In the genomic region with DNA sequence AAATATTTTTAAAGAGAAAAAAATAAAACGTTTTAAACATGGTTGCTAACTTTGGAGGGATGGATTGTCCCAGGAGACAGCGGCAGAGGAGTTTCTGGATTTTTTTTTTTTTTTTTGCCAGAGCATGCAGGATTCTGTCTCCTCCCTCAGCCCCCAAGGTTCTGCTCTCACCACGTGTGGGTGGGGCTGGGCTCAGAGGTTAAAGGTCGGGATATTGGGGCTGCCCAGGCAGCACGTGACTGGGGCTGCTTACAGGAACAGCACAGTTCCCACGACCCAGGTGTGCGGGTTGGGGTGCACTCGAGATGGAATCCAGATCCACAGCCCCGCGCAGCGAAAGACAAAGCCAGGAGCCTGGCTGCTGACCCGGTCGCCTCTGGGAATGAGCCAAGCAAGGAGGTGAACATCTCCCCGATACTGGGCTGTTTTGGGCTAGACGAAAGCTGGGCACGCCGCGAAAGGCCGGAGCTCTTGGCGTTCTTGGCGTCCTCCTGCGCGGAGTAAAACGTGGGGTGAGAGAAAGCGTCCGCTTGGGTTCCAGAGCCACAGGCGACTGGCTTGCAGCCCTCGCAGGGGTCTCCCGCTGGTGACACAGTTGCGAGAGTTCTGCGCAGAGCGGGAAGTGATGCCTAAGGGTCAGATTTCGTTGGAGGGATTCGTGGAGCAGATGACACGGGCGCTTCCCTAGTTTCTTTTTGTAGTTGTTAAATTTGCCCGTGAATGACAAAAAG, we compare ENCODE assay signal across 9 mouse cellular contexts. TPM values are rescaled to one million over a fixed set of nuclear protein-coding genes. Genes with fewer than 3 reads are reported as not detected.
A peak's percentile ranks its signal among the peaks of the same experiment; 100 is the strongest.
DNase-seq lines count a peak whose midpoint lies in the region; ATAC-seq lines count a peak whose summit lies in the region.
"Had no signal": no experiment of that assay in that cellular context is flagged by ENCODE, and none has a peak within 500 bp of the region (broad histone marks: within the 10 kb centered on the region; RNA-seq: fewer than 3 reads in every experiment).

No protein-coding gene starts in this region.

- H3K4me3 ChIP-seq in embryonic facial prominence, embryonic 11.5 days (ENCODE audit: low read depth, low read length): no peak overlapping the region
- peak overlapping the region; percentile 26 for H3K4me3 ChIP-seq in hindbrain, embryonic 13.5 days

- ATAC-seq in embryonic facial prominence, embryonic 11.5 days (replicated peaks; ENCODE audit: insufficient number of reproducible peaks, low FRiP score, low TSS enrichment, low read depth): no peak
- no peak for ATAC-seq in hindbrain, embryonic 13.5 days (ENCODE audit: low FRiP score)
- no peak for ATAC-seq in granulocyte monocyte progenitor cell, adult 5-6 weeks (replicated peaks; ENCODE audit: poor library complexity, severe bottlenecking)

- DNase-seq in left cerebral cortex, postnatal 25 days (ENCODE audit: low spot score in 2 of 2): peak; percentile 24 to 31
- no peak for DNase-seq in left cerebral cortex, adult 18-20 months (ENCODE audit: low spot score in 2 of 2)
- DNase-seq in embryonic facial prominence, embryonic 11.5 days (ENCODE audit: low spot score): peak; percentile 43
- peak; percentile 44 for DNase-seq in naive thymus-derived CD4-positive, alpha-beta T cell, adult 2 months (ENCODE audit: low read depth)
- DNase-seq in layer of hippocampus, postnatal 25 days (ENCODE audit: extremely low spot score in 1 of 2, low spot score in 1 of 2): no peak
- DNase-seq in cerebellum, adult 9-11 months: no peak

- H3K36me3 ChIP-seq in embryonic facial prominence, embryonic 11.5 days (replicated peaks; ENCODE audit: control insufficient read depth, insufficient read depth, low read depth, low read length): no peaks in the 10 kb centered on the region
- H3K36me3 ChIP-seq in hindbrain, embryonic 13.5 days: no peaks in the 10 kb centered on the region

- peaks cover 8% of the 10 kb centered on the region for H3K4me1 ChIP-seq in embryonic facial prominence, embryonic 11.5 days (ENCODE audit: control insufficient read depth, insufficient read depth, low read length)
- peaks cover 42% of the 10 kb centered on the region for H3K4me1 ChIP-seq in hindbrain, embryonic 13.5 days (replicated peaks)

- WGBS in embryonic facial prominence, embryonic 11.5 days: under 1% methylated on average over 37 of the region's 37 CpGs
- under 1% methylated on average over 37 of the region's 37 CpGs for WGBS in hindbrain, embryonic 13.5 days

- peaks cover 61% of the 10 kb centered on the region for H3K27me3 ChIP-seq in embryonic facial prominence, embryonic 11.5 days (ENCODE audit: control insufficient read depth, insufficient read depth, low read length)
- peaks cover 77% of the 10 kb centered on the region for H3K27me3 ChIP-seq in hindbrain, embryonic 13.5 days

- H3K27ac ChIP-seq in embryonic facial prominence, embryonic 11.5 days (replicated peaks; ENCODE audit: low read depth, low read length): no peak overlapping the region
- no peak overlapping the region for H3K27ac ChIP-seq in hindbrain, embryonic 13.5 days

- H3K4me2 ChIP-seq in embryonic facial prominence, embryonic 11.5 days (ENCODE audit: low read depth, low read length): peak overlapping the region; percentile 1; the same call in 1 of the 2 replicates
- peak overlapping the region; percentile 32 for H3K4me2 ChIP-seq in hindbrain, embryonic 13.5 days

- no peaks in the 10 kb centered on the region for H3K9me3 ChIP-seq in embryonic facial prominence, embryonic 11.5 days (replicated peaks; ENCODE audit: control insufficient read depth, low read length)
- H3K9me3 ChIP-seq in hindbrain, embryonic 13.5 days: no peaks in the 10 kb centered on the region

- no peak overlapping the region for H3K9ac ChIP-seq in embryonic facial prominence, embryonic 11.5 days (replicated peaks; ENCODE audit: low read length)
- H3K9ac ChIP-seq in hindbrain, embryonic 13.5 days: no peak overlapping the region

- intact Hi-C loops in left cerebral cortex, postnatal 25 days (cut with DNase I): no loop called here

RNA-seq across cellular contexts. Expression of gene Bub3, which starts 3.3 kb away (rescaled TPM):
- total RNA-seq in left cerebral cortex, postnatal 25 days (2021): 10 to 100 TPM; 61.5 to 62.7 TPM
- 10 to 100 TPM; 65.5 to 71.7 TPM for total RNA-seq in left cerebral cortex, adult 18-20 months (2021)
- polyA plus RNA-seq in embryonic facial prominence, embryonic 11.5 days (2014; fragmentation: Nextera tagmentation; extraction: Ambion mirVana): 279 and 281 TPM in 2 replicates
- polyA plus RNA-seq in hindbrain, embryonic 13.5 days (2015; fragmentation: Nextera tagmentation; extraction: Ambion mirVana): 178 and 200 TPM in 2 replicates
- 10 to 100 TPM; 56.3 to 57.6 TPM for total RNA-seq in layer of hippocampus, postnatal 25 days (2021)
- 67.7 and 85.7 TPM in 2 replicates for total RNA-seq in granulocyte monocyte progenitor cell, adult 5-6 weeks (2014; fragmentation: Nextera tagmentation)
- 94.4 and 106 TPM in 2 replicates for total RNA-seq in granulocyte monocyte progenitor cell, adult 5-6 weeks (2017)

RNA-seq across cellular contexts. Expression of gene Hmx2, which starts 8.1 kb away (rescaled TPM):
- not detected for total RNA-seq in left cerebral cortex, postnatal 25 days (2021)
- total RNA-seq in left cerebral cortex, adult 18-20 months (2021): not detected
- 0.21 and 0.36 TPM in 2 replicates for polyA plus RNA-seq in embryonic facial prominence, embryonic 11.5 days (2014; fragmentation: Nextera tagmentation; extraction: Ambion mirVana)
- 2.4 and 3.3 TPM in 2 replicates for polyA plus RNA-seq in hindbrain, embryonic 13.5 days (2015; fragmentation: Nextera tagmentation; extraction: Ambion mirVana)
- not detected for total RNA-seq in layer of hippocampus, postnatal 25 days (2021)
- total RNA-seq in granulocyte monocyte progenitor cell, adult 5-6 weeks (2014; fragmentation: Nextera tagmentation): not detected in 2 replicates
- not detected in 2 replicates for total RNA-seq in granulocyte monocyte progenitor cell, adult 5-6 weeks (2017)
- total RNA-seq: liver, adult 2 months had no signal
- polyA plus RNA-seq: liver, adult 2 months had no signal

RNA-seq across cellular contexts. Expression of gene Hmx3, which starts 14.0 kb away (rescaled TPM):
- total RNA-seq in left cerebral cortex, postnatal 25 days (2021): not detected
- not detected for total RNA-seq in left cerebral cortex, adult 18-20 months (2021)
- polyA plus RNA-seq in embryonic facial prominence, embryonic 11.5 days (2014; fragmentation: Nextera tagmentation; extraction: Ambion mirVana): 0.20 TPM in 1 of 2 replicates, not detected in the other
- polyA plus RNA-seq in hindbrain, embryonic 13.5 days (2015; fragmentation: Nextera tagmentation; extraction: Ambion mirVana): 1.3 and 1.6 TPM in 2 replicates
- total RNA-seq in layer of hippocampus, postnatal 25 days (2021): not detected
- not detected in 2 replicates for total RNA-seq in granulocyte monocyte progenitor cell, adult 5-6 weeks (2014; fragmentation: Nextera tagmentation)
- total RNA-seq in granulocyte monocyte progenitor cell, adult 5-6 weeks (2017): not detected in 2 replicates
- total RNA-seq: liver, adult 2 months had no signal
- polyA plus RNA-seq: liver, adult 2 months had no signal

Comparison
In these comparisons a context has a peak if more than half of its experiments do, and no peak if none do; other contexts are left out.
1. DNase-seq: peak in left cerebral cortex, postnatal 25 days (2 of 2), embryonic facial prominence, embryonic 11.5 days (single experiment) and naive thymus-derived CD4-positive, alpha-beta T cell, adult 2 months (single experiment); none in left cerebral cortex, adult 18-20 months (0 of 2), layer of hippocampus, postnatal 25 days (0 of 2) and cerebellum, adult 9-11 months (single experiment).